Mouse (Mus musculus): Measurements from ENCODE around the gene Mybpc1. TPM values are rescaled to one million over a fixed set of nuclear protein-coding genes. Genes with fewer than 3 reads are reported as not detected.

Mybpc1 gene
- polyA plus RNA-seq, 1 experiment from 2014 or later = 6.6 TPM

- Histone ChIP-seq H3K9ac (ENCODE audit: low read depth, low read length) (no peak overlapping the region), H3K27me3 (ENCODE audit: control insufficient read depth, insufficient read depth, low read length) (no peaks in the 10 kb centered on the region), H3K4me1 (ENCODE audit: control insufficient read depth, insufficient read depth, low read length) (no peaks in the 10 kb centered on the region), H3K9me3 (replicated peaks; ENCODE audit: control insufficient read depth, low read length) (no peaks in the 10 kb centered on the region), H3K4me2 (no peak overlapping the region), H3K36me3 (ENCODE audit: control insufficient read depth, insufficient read depth, low read length) (no peaks in the 10 kb centered on the region), H3K27ac (ENCODE audit: low read depth, low read length) (no peak overlapping the region), H3K4me3 (ENCODE audit: low read depth, low read length) (no peak overlapping the region)
- no peak for ATAC-seq (replicated peaks; ENCODE audit: insufficient number of reproducible peaks, low FRiP score, low TSS enrichment)
- WGBS (ENCODE audit: insufficient replicate concordance) = 90% methylated on average over 11 of the region's 11 CpGs
Measured at GRCm38 (mm10) chr10:88584469-88584868, 20.5 kb downstream of the Mybpc1 start.

DNA sequence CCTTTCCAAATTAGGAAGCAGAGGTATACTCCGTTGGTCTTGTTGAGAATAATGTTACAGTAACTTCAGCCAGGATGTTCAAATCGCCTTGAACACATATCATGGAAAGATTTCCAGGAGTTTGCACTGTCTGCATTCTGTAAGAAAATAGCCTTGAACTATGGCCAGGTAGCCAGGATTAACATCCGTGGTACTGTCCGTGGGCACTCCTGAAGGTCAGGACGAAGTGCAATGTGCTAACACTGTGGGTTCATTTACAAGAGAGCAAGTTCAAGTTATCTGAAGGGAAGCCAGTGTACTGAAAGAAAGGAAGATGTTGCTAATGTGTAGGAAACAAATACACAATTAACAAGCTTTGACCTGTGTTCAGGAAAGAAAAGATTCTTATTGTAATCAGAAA, 24.2 kb downstream of the Mybpc1 start:
- Histone ChIP-seq H3K4me3 (ENCODE audit: low read depth, low read length) (no peak overlapping the region), H3K9ac (ENCODE audit: low read depth, low read length) (no peak overlapping the region), H3K27ac (ENCODE audit: low read depth, low read length) (no peak overlapping the region), H3K4me1 (ENCODE audit: control insufficient read depth, insufficient read depth, low read length) (no peaks in the 10 kb centered on the region), H3K4me2 (no peak overlapping the region), H3K27me3 (ENCODE audit: control insufficient read depth, insufficient read depth, low read length) (no peaks in the 10 kb centered on the region), H3K9me3 (replicated peaks; ENCODE audit: control insufficient read depth, low read length) (no peaks in the 10 kb centered on the region), H3K36me3 (ENCODE audit: control insufficient read depth, insufficient read depth, low read length) (no peaks in the 10 kb centered on the region)
- no peak for ATAC-seq (replicated peaks; ENCODE audit: insufficient number of reproducible peaks, low FRiP score, low TSS enrichment)
- 74% methylated on average over 5 of the region's 5 CpGs for WGBS (ENCODE audit: insufficient replicate concordance)

DNA sequence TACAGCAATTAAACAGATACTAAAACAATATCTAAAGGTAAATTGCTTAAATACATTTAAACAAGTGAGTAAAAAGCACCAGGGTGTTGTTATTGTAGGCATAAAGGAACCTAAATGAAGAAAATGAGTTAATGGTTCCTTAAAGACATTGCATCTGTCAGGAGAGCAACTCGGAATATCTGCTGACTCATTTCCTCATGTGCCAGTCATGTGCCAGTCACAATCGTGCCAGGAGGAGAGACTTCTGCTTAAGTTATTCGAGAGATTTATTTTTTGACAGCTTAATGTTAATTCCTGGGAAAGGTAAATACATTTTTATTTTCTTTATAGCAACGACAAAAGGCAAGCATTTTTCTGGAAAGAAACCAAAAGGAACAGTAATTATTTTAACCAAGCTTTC, 26.3 kb downstream of the Mybpc1 start:
- ATAC-seq (replicated peaks; ENCODE audit: insufficient number of reproducible peaks, low FRiP score, low TSS enrichment) = no peak
- Histone ChIP-seq H3K27me3 (ENCODE audit: control insufficient read depth, insufficient read depth, low read length) (no peaks in the 10 kb centered on the region), H3K9me3 (replicated peaks; ENCODE audit: control insufficient read depth, low read length) (no peaks in the 10 kb centered on the region), H3K36me3 (ENCODE audit: control insufficient read depth, insufficient read depth, low read length) (no peaks in the 10 kb centered on the region), H3K4me2 (no peak overlapping the region), H3K27ac (ENCODE audit: low read depth, low read length) (no peak overlapping the region), H3K4me3 (ENCODE audit: low read depth, low read length) (no peak overlapping the region), H3K9ac (ENCODE audit: low read depth, low read length) (no peak overlapping the region), H3K4me1 (ENCODE audit: control insufficient read depth, insufficient read depth, low read length) (no peaks in the 10 kb centered on the region)
- WGBS (ENCODE audit: insufficient replicate concordance) = 83% methylated on average over 4 of the region's 4 CpGs

- H3K4me1 ChIP-seq (ENCODE audit: control insufficient read depth, insufficient read depth, low read length) = no peaks in the 10 kb centered on the region
- H3K4me2 ChIP-seq = no peak overlapping the region
- H3K27me3 ChIP-seq (ENCODE audit: control insufficient read depth, insufficient read depth, low read length) = no peaks in the 10 kb centered on the region
- no peak overlapping the region for H3K4me3 ChIP-seq (ENCODE audit: low read depth, low read length)
- no peaks in the 10 kb centered on the region for H3K36me3 ChIP-seq (ENCODE audit: control insufficient read depth, insufficient read depth, low read length)
- H3K9ac ChIP-seq (ENCODE audit: low read depth, low read length) = no peak overlapping the region
- 70% methylated on average over 8 of the region's 8 CpGs for WGBS (ENCODE audit: insufficient replicate concordance)
- H3K27ac ChIP-seq (ENCODE audit: low read depth, low read length) = no peak overlapping the region
- ATAC-seq (replicated peaks; ENCODE audit: insufficient number of reproducible peaks, low FRiP score, low TSS enrichment) = no peak
- H3K9me3 ChIP-seq (replicated peaks; ENCODE audit: control insufficient read depth, low read length) = no peaks in the 10 kb centered on the region
Measured at GRCm38 (mm10) chr10:88574115-88574635, 30.8 kb downstream of the Mybpc1 start.

- no peaks in the 10 kb centered on the region for H3K36me3 ChIP-seq (ENCODE audit: control insufficient read depth, insufficient read depth, low read length)
- H3K27ac ChIP-seq (ENCODE audit: low read depth, low read length) = no peak overlapping the region
- H3K4me2 ChIP-seq = no peak overlapping the region
- H3K9me3 ChIP-seq (replicated peaks; ENCODE audit: control insufficient read depth, low read length) = no peaks in the 10 kb centered on the region
- H3K4me1 ChIP-seq (ENCODE audit: control insufficient read depth, insufficient read depth, low read length) = no peaks in the 10 kb centered on the region
- H3K9ac ChIP-seq (ENCODE audit: low read depth, low read length) = no peak overlapping the region
- ATAC-seq (replicated peaks; ENCODE audit: insufficient number of reproducible peaks, low FRiP score, low TSS enrichment) = no peak
- no peak overlapping the region for H3K4me3 ChIP-seq (ENCODE audit: low read depth, low read length)
- H3K27me3 ChIP-seq (ENCODE audit: control insufficient read depth, insufficient read depth, low read length) = no peaks in the 10 kb centered on the region
- WGBS (ENCODE audit: insufficient replicate concordance) = 73% methylated on average over 5 of the region's 5 CpGs
Measured at GRCm38 (mm10) chr10:88572123-88572522, 32.8 kb downstream of the Mybpc1 start.

DNA sequence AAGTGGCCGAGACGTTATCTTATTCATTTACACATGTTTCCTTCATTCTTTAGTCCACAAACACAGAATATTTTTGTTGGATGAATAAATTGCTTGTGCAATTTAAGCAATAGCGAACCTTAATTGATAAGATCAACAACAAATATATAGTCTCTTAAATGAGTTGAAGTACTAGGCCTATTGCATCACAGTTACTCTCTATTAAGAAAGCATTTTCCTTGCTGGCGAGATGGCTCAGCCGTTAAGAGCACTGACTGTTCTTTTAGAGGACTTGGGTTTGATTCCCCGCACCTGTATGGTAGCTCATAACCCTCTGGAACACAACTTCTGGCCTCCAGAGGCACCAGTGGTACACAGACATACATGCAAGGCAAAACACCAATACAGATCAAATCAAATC, 47.9 kb downstream of the Mybpc1 start:
- 83% methylated on average over 6 of the region's 6 CpGs for WGBS (ENCODE audit: insufficient replicate concordance)
- no peak overlapping the region for H3K9ac ChIP-seq (ENCODE audit: low read depth, low read length)
- H3K4me3 ChIP-seq (ENCODE audit: low read depth, low read length) = no peak overlapping the region
- no peak for ATAC-seq (replicated peaks; ENCODE audit: insufficient number of reproducible peaks, low FRiP score, low TSS enrichment)
- no peak overlapping the region for H3K4me2 ChIP-seq
- H3K27me3 ChIP-seq (ENCODE audit: control insufficient read depth, insufficient read depth, low read length) = no peaks in the 10 kb centered on the region
- no peaks in the 10 kb centered on the region for H3K4me1 ChIP-seq (ENCODE audit: control insufficient read depth, insufficient read depth, low read length)
- H3K27ac ChIP-seq (ENCODE audit: low read depth, low read length) = no peak overlapping the region
- no peaks in the 10 kb centered on the region for H3K9me3 ChIP-seq (replicated peaks; ENCODE audit: control insufficient read depth, low read length)
- no peaks in the 10 kb centered on the region for H3K36me3 ChIP-seq (ENCODE audit: control insufficient read depth, insufficient read depth, low read length)

DNA sequence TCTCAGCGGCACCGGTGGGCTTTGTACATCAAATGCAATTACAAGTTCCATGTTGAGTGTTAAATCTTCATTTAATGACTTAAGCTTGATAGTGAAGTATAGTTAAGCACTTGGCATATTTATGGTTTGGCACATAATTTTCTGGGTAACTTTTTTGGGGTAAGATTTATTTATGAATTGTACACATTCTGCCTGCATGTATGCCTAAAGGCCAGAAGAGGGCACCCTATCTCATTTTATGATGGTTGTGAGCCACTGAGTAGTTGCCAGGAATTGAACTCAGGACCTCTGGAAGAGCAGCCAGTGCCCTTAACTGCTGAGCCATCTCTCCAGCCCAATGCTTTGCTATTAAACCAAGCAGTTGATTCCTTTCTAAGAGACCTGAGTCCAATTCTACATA, 52.2 kb downstream of the Mybpc1 start:
- ATAC-seq (replicated peaks; ENCODE audit: insufficient number of reproducible peaks, low FRiP score, low TSS enrichment) = no peak
- H3K4me2 ChIP-seq = no peak overlapping the region
- H3K36me3 ChIP-seq (ENCODE audit: control insufficient read depth, insufficient read depth, low read length) = no peaks in the 10 kb centered on the region
- no peaks in the 10 kb centered on the region for H3K27me3 ChIP-seq (ENCODE audit: control insufficient read depth, insufficient read depth, low read length)
- no peak overlapping the region for H3K9ac ChIP-seq (ENCODE audit: low read depth, low read length)
- H3K9me3 ChIP-seq (replicated peaks; ENCODE audit: control insufficient read depth, low read length) = no peaks in the 10 kb centered on the region
- no peak overlapping the region for H3K27ac ChIP-seq (ENCODE audit: low read depth, low read length)
- no peaks in the 10 kb centered on the region for H3K4me1 ChIP-seq (ENCODE audit: control insufficient read depth, insufficient read depth, low read length)
- no peak overlapping the region for H3K4me3 ChIP-seq (ENCODE audit: low read depth, low read length)
- WGBS (ENCODE audit: insufficient replicate concordance) = 90% methylated on average over 2 of the region's 2 CpGs

GRCm38 (mm10) chr10:88550225-88550624, 54.7 kb downstream of the Mybpc1 start:
- no peak overlapping the region for H3K4me2 ChIP-seq
- H3K4me3 ChIP-seq (ENCODE audit: low read depth, low read length) = no peak overlapping the region
- no peaks in the 10 kb centered on the region for H3K9me3 ChIP-seq (replicated peaks; ENCODE audit: control insufficient read depth, low read length)
- no peaks in the 10 kb centered on the region for H3K27me3 ChIP-seq (ENCODE audit: control insufficient read depth, insufficient read depth, low read length)
- ATAC-seq (replicated peaks; ENCODE audit: insufficient number of reproducible peaks, low FRiP score, low TSS enrichment) = no peak
- no peaks in the 10 kb centered on the region for H3K4me1 ChIP-seq (ENCODE audit: control insufficient read depth, insufficient read depth, low read length)
- H3K9ac ChIP-seq (ENCODE audit: low read depth, low read length) = no peak overlapping the region
- no peak overlapping the region for H3K27ac ChIP-seq (ENCODE audit: low read depth, low read length)
- H3K36me3 ChIP-seq (ENCODE audit: control insufficient read depth, insufficient read depth, low read length) = no peaks in the 10 kb centered on the region
- WGBS (ENCODE audit: insufficient replicate concordance) = 78% methylated on average over 3 of the region's 3 CpGs

DNA sequence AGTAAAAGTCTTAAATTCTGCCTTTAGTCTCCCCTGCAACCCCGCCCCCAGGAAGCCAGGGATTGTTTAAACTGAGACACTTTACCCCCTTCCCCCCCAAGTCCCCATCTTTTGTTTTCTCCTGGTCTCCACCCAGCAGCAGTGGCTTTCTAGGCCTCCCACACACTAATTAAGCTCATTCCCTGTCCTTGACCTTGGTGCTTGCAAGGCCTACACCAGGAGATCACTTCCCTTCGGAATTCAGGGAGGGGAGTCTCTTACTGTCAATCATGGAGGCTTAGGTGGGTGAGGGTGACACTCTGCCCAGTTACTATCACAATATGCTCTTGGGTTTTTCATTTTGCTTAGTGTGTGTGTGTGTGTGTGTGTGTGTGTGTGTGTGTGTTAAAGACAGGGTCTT, 57.3 kb downstream of the Mybpc1 start:
- no peak overlapping the region for H3K4me3 ChIP-seq (ENCODE audit: low read depth, low read length)
- WGBS (ENCODE audit: insufficient replicate concordance) = 40% methylated on average over 2 of the region's 2 CpGs
- H3K9me3 ChIP-seq (replicated peaks; ENCODE audit: control insufficient read depth, low read length) = no peaks in the 10 kb centered on the region
- H3K4me1 ChIP-seq (ENCODE audit: control insufficient read depth, insufficient read depth, low read length) = no peaks in the 10 kb centered on the region
- H3K27me3 ChIP-seq (ENCODE audit: control insufficient read depth, insufficient read depth, low read length) = no peaks in the 10 kb centered on the region
- H3K36me3 ChIP-seq (ENCODE audit: control insufficient read depth, insufficient read depth, low read length) = no peaks in the 10 kb centered on the region
- H3K4me2 ChIP-seq = no peak overlapping the region
- no peak overlapping the region for H3K9ac ChIP-seq (ENCODE audit: low read depth, low read length)
- no peak overlapping the region for H3K27ac ChIP-seq (ENCODE audit: low read depth, low read length)
- no peak for ATAC-seq (replicated peaks; ENCODE audit: insufficient number of reproducible peaks, low FRiP score, low TSS enrichment)

Measured in heart, embryonic 11.5 days (tissue).